Mouse (Mus musculus): ENCODE data around the gene Best3.

The Best3 gene

GRCm38 (mm10) chr10:117033785-117034184 is 47.7 kb downstream of the Best3 start:
- peak; percentile 83 to 96 for DNase-seq

GRCm38 (mm10) chr10:117040355-117040754 is 54.2 kb downstream of the Best3 start:
- DNase-seq: peak in 1 of 2 experiments; percentile 58

DNA sequence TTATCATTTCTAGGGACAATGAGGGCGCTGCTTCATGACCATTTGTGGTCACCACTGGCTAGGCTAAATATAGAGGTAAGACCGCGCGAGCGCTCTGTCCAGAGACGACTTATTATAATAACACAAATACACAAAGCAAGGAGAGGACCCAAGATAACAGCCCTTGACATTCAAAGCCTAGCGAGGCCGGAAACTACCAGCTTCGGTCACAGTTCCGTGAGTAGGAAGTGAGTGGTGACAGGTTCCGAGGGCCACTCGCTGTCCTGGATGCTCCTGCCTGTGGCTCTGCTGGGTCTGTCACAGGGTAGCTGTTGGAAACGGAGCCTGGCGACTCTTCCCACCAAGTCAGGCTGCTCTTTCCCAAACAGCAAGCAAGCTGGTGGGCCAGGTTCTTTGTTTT is 56.2 kb downstream of the Best3 start:
- no peak for DNase-seq

DNA sequence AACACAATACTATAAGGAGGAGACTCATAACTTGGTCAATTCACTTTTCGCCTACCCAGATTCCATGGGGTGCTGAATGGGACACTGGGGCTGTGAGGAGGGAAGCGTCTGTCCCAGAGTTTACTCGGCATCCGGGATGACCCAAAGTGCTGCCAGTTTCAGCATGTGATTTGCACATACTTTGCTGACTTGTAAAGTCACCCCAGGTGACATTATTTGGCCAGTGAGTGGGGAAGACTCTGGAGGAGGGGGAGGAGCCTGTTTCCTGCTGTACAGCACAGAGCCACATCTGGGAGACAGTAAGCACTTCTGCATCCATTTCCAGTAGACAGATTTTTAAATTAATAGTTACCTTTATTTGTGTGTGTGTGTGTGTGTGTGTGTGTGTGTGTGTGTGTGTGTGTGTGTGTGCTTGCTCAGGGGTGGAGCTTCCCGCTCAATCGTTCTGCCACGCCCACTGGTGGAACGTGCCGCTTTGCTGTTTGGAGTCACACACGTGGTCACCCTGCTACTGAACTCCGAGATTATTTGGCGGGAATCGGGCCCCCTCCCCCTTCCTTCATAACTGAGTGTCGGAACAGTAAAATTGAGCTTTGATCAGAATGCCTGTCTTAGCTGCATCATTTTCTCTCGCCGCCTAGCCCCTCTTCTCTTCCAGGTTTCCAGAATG is 57.5 kb downstream of the Best3 start:
- DNase-seq: peak in 1 of 2 experiments; percentile 19

GRCm38 (mm10) chr10:117045175-117046056 is 59.3 kb downstream of the Best3 start, which contains the start of gene Lrrc10:
Gene Lrrc10 (plus strand): TSS chr10:117045341.
- peak in 1 of 2 experiments; percentile 42 for DNase-seq

GRCm38 (mm10) chr10:117049253-117049652 is 63.1 kb downstream of the Best3 start:
- no peak for DNase-seq

DNA sequence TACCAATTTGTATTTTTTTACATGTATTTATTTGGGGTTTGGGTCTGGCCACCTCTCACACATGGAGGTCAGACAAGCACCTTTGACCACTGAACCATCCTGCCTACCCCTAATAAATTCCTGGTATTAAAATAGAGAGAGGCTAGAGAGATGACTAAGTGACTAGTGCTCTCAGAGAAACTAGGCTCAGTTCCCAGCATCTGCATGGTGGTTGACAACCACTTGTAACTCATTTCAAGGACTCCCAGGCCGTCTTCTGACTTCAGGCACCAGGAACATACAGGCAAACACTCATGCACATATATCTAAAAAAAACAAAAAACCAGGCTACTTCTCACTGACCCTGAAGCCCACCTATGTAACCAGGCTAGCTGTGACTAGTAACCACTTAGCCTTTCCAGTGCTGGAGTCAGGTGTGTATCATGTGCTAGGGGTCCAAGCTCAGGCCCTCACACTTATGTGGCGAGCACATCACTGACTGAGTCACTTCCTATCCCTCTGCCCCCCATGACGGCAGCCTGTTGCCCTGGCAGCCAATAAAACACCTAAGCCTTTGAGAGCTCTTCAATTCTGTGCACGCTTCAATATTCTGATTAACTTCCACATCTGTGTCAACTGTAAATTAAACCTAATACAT is 64.0 kb downstream of the Best3 start:
- no peak for DNase-seq

GRCm38 (mm10) chr10:117055668-117056067 is 69.6 kb downstream of the Best3 start:
- no peak for DNase-seq

DNA sequence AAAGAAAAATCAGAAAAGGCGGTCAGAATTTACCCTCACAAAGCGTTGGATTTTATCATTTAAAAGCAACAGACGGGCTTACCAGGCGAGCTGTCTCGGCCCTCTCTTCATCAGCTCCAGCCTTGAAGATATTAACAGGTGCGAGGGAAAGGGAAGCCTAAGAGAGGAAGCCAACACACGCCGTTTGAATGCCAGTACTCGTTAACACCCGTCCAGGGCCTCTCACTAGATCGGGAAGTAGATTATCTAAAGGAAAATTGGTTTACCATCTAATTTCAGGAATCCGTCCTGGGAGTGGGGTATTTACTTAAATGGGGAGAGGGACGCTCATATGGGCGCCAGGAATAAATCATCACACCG is 76.8 kb downstream of the Best3 start:
- DNase-seq: no peak

DNA sequence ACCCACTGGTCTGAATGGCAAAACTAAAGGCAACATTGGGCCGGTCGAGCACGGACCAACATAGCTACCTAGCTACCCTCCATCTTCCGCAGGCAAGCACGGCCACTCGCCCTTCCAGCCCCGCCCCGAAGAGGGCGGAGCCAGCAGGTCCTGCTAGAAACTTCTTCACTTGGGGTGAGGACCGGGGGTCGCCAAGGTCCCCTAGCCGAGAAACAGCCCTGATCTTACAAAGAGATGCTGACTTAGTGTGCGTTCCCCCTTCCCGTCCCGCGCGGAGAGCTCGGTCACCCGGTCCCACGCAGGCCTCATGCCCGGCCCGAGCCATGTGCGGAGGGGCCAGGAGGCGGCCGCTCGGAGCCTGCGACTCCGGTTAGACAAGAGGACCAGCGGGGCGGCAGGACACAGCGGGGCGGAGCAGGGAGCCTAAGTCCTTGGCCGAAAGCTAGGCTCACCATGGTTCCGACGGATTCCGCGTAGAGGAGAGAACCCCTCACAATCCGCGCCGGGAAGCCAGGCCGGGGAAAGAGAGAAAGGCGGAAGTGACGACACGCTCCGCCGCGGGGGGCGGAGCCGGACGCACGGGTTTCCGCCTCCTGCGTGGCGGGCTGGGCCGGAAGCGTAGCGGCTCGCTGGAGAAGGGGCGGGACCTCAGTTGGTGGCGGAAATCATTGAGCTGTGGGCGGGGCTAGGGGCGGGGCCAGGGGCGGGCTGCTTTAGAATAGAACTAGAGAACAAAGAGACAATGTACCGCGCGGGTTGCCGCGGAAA is 77.3 kb downstream of the Best3 start, which contains the start of gene Cct2:
TSS of gene Cct2 (minus strand) at position 561 of the 768 bp plus-strand sequence.
- peak; percentile 93 to 95 for DNase-seq

- no peak for DNase-seq
These were observed 78.0 kb downstream of the Best3 start for GRCm38 (mm10) chr10:117064076-117064475.

DNA sequence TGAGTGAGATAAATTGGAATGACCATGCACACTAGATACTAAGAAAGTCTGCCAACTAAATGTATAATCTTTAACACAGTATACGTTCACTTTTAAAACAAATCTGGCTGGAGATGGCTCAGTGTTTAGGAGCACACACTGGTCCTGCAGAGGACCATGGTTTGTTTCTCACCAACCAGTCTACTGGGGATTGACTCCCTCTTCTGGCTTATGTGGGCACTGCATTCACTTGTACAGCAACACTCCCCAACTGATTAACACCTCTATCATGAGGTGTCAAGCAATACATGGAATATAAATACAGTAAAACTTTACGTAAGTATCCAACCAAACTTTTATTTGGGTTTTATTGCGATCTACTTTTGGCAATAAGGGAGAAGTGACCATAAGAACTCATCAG is 83.0 kb downstream of the Best3 start:
- peak in 1 of 2 experiments; percentile 24 for DNase-seq

DNA sequence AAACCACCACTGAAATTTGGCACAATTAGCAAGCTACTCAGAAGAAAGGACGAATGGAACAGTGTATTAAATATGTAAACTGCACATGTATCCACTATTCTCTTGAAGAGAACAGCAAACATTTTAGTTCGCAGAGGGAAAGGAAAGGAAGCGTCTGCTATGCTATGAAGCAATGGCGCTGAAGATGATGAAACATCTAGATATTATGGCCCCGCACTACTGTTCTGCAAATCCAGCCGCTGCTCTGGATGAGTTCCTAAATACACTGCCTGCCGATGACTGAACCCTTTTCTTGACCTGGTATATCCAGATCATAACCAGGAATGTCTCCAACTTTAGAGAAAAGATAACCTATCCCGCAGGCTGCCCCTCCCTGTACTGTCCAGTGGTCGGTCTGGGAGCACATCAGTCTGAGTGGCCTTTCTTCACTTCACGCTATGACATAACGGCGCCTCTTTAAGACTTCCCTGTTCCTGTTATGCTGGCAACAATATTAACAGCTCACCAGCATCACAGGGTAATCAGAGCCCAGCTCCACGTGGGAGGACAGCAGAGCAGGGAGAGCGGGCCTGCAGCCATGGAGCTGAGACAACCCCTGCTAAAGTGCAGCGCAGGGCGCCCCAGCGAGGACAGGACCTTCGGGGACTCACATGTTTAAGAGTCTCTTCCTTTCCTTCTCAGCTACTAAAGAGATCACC is 86.2 kb downstream of the Best3 start:
- no peak for DNase-seq

DNA sequence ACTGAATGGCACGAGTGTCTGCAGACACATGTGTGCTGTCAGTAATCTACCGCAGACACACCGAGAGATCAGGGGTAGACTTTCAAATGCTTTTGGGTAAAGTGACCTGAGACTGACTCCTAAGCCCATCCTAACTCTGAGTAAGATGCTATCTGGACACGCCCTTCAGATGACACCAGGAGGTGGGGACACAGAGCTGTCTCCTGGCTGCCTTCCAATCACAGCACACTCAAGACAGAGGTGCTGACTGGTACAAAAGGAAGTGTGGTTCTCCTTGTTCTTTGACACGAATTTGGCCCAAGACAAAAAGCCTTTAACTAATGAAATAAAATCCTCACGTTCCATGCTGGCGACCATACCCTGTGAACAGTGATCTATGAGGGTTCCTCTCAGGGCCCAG is 87.1 kb downstream of the Best3 start:
- DNase-seq: no peak

Data from kidney, postnatal 36 days (tissue).